Mouse (Mus musculus) heart, postnatal 25 days (tissue): ENCODE results near the gene Vmn1r155. TPM values are rescaled to one million over a fixed set of nuclear protein-coding genes. Genes with fewer than 3 reads are reported as not detected.
"Not testable (repeated sequence)": the region's sequence is repeated elsewhere in the genome, so short reads cannot be mapped to it uniquely, and the experiment has no call there.

Source experiments
- DNase-seq: peaks from one replicate; pipeline ENCODE4 v3.0.0; 2022; ENCODE audit warnings: low spot score
- intact Hi-C: fragments of 180-260 bp; cut with DNase I; formaldehyde crosslinking; loops from one replicate; pipeline ENCODE4 v1.15.1; 2025
- total RNA-seq, 2 experiments: library from RNA; stranded (reverse); gene quantifications; 2 replicates each; pipeline ENCODE4 v1.2.3; 2021

Gene Vmn1r155
- not detected for total RNA-seq

GRCm38 (mm10) chr7:22657718-22658117 is at the start of gene Vmn1r155:
Vmn1r155 (plus strand) TSS chr7:22658018.
- DNase-seq, intact Hi-C loops: not testable (repeated sequence)

DNA sequence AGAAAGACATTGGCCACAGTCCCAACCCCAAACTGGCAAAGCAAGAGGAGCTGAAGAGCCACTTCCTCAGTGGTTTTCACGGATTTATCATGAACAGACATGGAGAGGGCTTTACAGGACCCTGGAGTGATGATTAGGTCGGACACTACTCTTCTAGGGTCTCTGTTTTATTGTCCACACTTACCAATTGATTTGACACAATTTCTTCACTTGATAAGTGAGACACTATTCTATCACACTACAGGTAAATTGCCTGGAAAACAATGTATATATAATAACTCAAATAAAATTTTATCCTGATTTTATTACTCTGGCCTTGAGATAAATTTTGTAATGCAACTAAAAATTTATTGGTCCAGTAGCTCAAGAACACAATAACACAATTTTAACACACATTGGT is 34.4 kb downstream of the Vmn1r155 start, which contains the start of gene Gm8693:
TSS of gene Gm8693 (minus strand) at position 101 of the 400 bp plus-strand sequence.
- intact Hi-C loops, DNase-seq: not testable (repeated sequence)

Other genes with a start within 250 kb of the Vmn1r155 start
- gene Vmn1r148, start 244.4 kb upstream of the Vmn1r155 start, total RNA-seq: not detected
- gene Vmn1r149, start 219.8 kb upstream of the Vmn1r155 start, total RNA-seq: not detected
- gene Gm10665, start 193.9 kb upstream of the Vmn1r155 start, total RNA-seq: not detected
- gene Vmn1r151, start 158.3 kb upstream of the Vmn1r155 start, total RNA-seq: not detected
- gene Vmn1r152, start 135.1 kb upstream of the Vmn1r155 start, total RNA-seq: not detected
- gene Gm8677, start 123.1 kb upstream of the Vmn1r155 start, total RNA-seq: not detected
- gene Gm4201, start 92.7 kb upstream of the Vmn1r155 start, total RNA-seq: not detected
- not detected for gene Gm4565, start 69.9 kb upstream of the Vmn1r155 start, total RNA-seq
- gene Gm8693, start 34.3 kb downstream of the Vmn1r155 start, total RNA-seq: not detected
- not detected for gene Gm4567, start 61.7 kb downstream of the Vmn1r155 start, total RNA-seq
- not detected for gene Vmn1r157, start 103.7 kb downstream of the Vmn1r155 start, total RNA-seq
- gene Vmn1r158, start 132.8 kb downstream of the Vmn1r155 start, total RNA-seq: not detected
- gene Vmn1r159, start 185.6 kb downstream of the Vmn1r155 start, total RNA-seq: not detected
- not detected for gene Vmn1r160, start 213.2 kb downstream of the Vmn1r155 start, total RNA-seq